Mouse (Mus musculus) C2C12 (cell line): Measurements from ENCODE around the gene Naa50.

Experiments
- CEBPB ChIP-seq: IDR thresholded peaks from one replicate; pipeline ENCODE4 v1.6.1; 2011; ENCODE audit warnings: low read depth, mild to moderate bottlenecking, control low read depth, moderate library complexity
- CTCF ChIP-seq: IDR thresholded peaks from one replicate; pipeline ENCODE4 v1.5.1; 2011; ENCODE audit not compliant: control insufficient read depth, insufficient read depth, insufficient read length
- FOSL1 ChIP-seq: IDR thresholded peaks from one replicate; pipeline ENCODE4 v1.8.0; 2011; ENCODE audit warnings: mild to moderate bottlenecking, low read length; ENCODE audit not compliant: poor library complexity, insufficient read depth, severe bottlenecking
- MAX ChIP-seq: IDR thresholded peaks from one replicate; pipeline ENCODE4 v1.6.1; 2011; ENCODE audit warnings: mild to moderate bottlenecking, control low read depth
- MYOD1 ChIP-seq: IDR thresholded peaks from one replicate; pipeline ENCODE4 v1.6.1; 2011; ENCODE audit warnings: low read depth; ENCODE audit not compliant: control insufficient read depth, insufficient read length
- MYOG ChIP-seq: IDR thresholded peaks from one replicate; pipeline ENCODE4 v1.6.1; 2011; ENCODE audit not compliant: control insufficient read depth, insufficient read length; ENCODE audit errors: extremely low read depth
- USF1 ChIP-seq: IDR thresholded peaks from one replicate; pipeline ENCODE4 v1.6.1; 2011; ENCODE audit warnings: low read depth, mild to moderate bottlenecking, control low read depth, moderate library complexity

DNA sequence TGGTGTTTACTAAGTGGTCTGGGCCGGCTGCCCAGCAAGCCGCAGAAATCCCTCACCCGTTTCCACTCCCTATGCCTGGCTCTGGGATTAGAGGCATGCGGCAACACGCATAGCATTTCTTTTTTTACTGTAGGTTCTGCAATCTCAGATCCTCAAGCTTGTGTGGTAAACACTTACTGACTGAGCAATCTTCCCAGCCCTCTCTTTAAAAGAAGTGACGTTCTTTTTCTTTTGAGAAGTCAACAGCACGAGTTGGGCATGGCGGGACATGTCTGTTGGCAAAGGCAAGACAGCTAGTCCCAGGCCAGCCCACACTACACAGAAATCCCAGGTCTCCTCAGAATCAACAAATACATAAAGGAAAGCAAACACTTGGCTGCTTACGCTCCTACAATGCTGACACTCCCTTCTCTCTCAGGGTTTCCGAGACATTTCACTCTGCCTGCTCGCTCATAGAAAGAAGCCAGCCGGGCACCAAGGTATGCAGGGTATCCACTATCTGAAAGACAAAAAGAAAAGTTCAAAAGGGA is 38.4 kb upstream of the Naa50 start:
- TF ChIP-seq CTCF (no peak), USF1 (no peak), FOSL1 (no peak), MAX (no peak), CEBPB (no peak), MYOG (no peak), MYOD1 (no peak)
